Mouse (Mus musculus): ENCODE data around the gene Olfr1180.
"Not testable (repeated sequence)": the region's sequence is repeated elsewhere in the genome, so short reads cannot be mapped to it uniquely, and the experiment has no call there.

Gene Olfr1180

GRCm38 (mm10) chr2:88419051-88419450 is at the start of gene Olfr1180:
Gene Olfr1180, minus strand, starts transcription at chr2:88419151.
- no peak for DNase-seq

- DNase-seq: not testable (repeated sequence)
Observed at GRCm38 (mm10) chr2:88454567-88454966, 35.6 kb upstream of the Olfr1180 start, which contains the start of gene Olfr1183. Gene Olfr1183, plus strand, starts transcription at chr2:88454867.

- DNase-seq: no peak
Observed at GRCm38 (mm10) chr2:88449031-88449430, 30.1 kb upstream of the Olfr1180 start, which contains the start of gene Gm13757. Gene Gm13757, minus strand, starts transcription at chr2:88449131.

GRCm38 (mm10) chr2:88426071-88426470 is 7.1 kb upstream of the Olfr1180 start, which contains the start of gene Olfr1181:
Gene Olfr1181, minus strand, starts transcription at chr2:88426171.
- DNase-seq: no peak

GRCm38 (mm10) chr2:88406353-88406752 is 12.6 kb downstream of the Olfr1180 start, which contains the start of gene Olfr1179:
Gene Olfr1179, minus strand, starts transcription at chr2:88406453.
- DNase-seq: no peak

- DNase-seq: no peak
Observed at GRCm38 (mm10) chr2:88386762-88387161, 32.2 kb downstream of the Olfr1180 start, which contains the start of gene Olfr1178. Gene Olfr1178, plus strand, starts transcription at chr2:88387062.

Measured in right cerebral cortex, adult 18-20 months (tissue).